Mouse (Mus musculus) embryo, embryonic 11.5 days (tissue): ENCODE results near the gene Nfib.

Experiments used
- DNase-seq: peaks from one replicate; pipeline ENCODE4 v3.0.0-alpha.2; 2012; ENCODE audit warnings: low read depth, low spot score

Nfib gene

DNA sequence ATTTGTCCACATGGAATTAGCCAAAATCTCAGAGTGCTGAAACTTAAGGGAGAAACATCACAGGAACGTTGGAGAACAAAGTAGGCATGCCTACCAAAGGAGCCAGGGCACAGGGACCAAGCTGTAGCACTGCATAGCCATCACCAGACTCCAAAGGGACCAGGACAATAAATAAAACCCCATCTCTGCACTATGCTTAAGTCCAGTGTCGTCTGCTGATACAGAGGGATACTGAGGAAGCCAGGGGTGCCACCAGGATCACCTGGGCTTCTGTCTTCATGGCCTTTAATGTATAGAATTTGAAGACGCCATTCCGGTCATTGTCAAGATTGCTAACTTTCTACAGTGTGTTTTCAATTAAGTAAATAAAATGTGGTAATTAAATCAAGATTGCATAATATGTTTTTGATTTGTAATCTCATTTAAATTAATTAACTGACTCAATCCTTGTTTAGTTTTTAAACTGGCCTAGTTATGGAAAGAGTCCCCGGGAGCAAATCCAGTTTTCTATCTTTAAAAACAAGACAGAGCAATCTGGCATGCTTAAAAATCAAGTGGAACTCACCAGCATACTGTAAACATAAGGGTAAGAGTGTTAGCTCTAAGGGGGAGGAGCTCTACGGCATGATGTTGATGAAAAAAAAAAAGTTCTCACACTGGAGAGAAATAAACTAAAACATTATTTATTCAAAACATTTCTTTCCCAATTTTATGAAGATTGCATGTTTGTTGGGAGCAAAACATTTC is 313.7 kb downstream of the Nfib start:
- DNase-seq: no peak

DNA sequence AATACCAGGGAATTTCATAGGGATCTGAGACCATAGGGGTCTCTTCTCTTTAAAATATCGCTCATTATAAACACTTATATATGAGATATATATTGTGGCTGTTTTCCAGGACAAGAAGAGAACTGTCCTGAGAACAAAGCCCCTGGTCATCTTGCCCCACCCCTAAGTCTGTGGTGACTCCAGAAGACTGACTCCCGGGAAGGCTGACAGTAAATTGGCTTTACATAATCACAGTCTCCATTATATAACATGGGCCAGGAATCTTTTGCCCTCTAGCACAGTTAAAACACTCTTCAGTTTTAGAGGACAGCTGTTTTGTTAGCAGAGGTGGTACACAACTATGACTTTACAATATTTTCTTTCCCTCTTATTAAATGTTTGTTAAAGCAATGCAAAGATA is 315.0 kb downstream of the Nfib start:
- no peak for DNase-seq

- DNase-seq: no peak
Measured at GRCm38 (mm10) chr4:82389876-82390275, 315.7 kb downstream of the Nfib start.

- DNase-seq: no peak
Measured at GRCm38 (mm10) chr4:82387620-82388019, 317.9 kb downstream of the Nfib start.

GRCm38 (mm10) chr4:82386222-82386993 is 319.1 kb downstream of the Nfib start:
- DNase-seq: no peak

DNA sequence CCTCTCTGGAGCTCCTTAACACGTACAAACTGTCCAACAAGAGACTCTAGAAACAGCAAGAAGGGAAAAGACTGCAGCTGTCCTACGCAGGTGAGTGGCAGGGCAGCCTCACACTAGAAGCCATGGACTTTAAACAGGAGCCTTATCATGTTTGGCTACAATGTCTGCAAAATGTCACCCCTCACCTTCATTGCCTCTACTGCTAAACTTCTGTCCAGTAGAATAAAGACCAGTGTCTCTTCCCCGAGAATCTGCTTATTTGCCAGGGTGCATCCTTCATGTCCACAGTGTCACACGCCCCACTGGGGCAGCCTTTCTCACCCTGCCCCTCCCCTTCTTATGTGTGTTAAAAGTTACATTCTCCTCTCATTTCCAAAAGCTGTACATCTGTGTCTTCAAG is 319.9 kb downstream of the Nfib start:
- DNase-seq: no peak

GRCm38 (mm10) chr4:82383991-82384731 is 321.4 kb downstream of the Nfib start:
- DNase-seq: no peak

DNA sequence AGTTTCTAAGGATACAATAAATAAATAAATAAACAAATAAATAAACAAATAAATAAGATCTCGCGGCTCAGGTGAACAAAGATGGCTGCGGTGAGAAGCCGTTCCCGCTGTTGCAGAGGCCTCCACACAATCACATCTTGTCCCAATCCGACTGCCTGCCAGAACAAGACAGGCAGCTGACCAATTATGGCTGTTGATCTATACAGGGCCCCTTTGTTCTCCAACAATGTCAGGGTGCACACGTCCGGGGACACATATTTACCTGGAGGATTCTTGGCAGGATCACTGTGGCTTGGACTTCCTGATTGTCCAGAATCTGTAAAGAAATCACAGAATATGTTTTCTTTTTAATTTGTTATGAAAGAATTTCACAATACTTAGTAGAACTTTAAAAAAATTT is 322.2 kb downstream of the Nfib start:
- no peak for DNase-seq

DNA sequence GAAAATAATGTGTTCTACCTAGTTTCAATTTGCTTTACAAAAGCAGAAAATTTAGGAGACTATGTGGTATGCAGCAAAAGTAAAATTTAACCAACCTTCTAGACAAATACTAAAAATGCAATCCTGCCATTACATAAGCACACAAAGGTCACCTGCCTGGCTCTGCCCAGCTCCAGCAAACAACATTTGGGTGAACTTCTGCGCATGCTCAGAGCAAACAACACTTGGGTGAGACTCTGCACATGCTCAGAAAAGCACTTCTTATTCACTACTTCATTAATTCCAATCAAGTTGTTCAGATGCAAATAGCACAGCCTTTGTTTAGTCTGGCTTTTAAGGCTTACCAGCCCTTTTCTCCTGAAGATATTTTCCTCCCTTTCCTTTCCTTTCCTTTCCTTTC is 323.8 kb downstream of the Nfib start:
- DNase-seq: no peak

- DNase-seq: no peak
Measured at GRCm38 (mm10) chr4:82380578-82380977, 325.0 kb downstream of the Nfib start.

DNA sequence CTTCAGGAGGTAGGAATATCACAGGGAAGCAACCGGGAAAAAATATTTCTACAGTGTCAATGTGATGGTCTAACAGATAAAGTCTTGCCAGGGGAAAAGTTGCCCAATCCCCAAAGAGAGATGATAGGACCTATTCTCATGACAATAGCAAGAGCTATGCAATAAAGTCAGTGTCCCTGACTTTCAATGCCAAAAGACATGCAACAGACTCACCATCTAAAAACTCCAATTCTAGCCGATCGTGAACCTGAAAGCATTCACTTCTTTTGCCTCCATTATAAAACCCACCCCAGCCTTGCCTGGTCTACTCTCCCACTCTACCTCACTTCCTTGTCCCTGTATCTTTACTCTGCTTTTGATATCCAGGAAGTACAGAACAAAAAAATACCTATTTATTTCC is 327.5 kb downstream of the Nfib start:
- DNase-seq: no peak

DNA sequence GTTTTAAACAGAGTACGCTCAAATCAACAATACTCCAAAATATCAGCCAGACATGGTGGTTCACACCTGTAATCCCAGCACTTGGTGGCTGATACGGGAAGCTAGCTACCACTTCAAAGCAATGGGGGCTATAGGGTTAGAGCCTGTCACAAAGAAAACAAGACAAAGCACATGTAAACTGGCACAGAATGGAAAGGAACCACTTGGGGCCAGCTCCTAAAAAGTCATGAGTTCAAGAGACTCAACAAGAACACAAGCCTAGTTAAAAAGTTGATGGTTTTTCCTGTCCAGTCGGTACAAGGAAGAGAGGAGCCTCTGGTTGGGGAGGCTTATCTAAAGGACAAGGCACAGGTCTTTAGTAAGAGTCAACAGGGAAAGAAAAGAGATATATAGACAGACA is 327.9 kb downstream of the Nfib start:
- no peak for DNase-seq

DNA sequence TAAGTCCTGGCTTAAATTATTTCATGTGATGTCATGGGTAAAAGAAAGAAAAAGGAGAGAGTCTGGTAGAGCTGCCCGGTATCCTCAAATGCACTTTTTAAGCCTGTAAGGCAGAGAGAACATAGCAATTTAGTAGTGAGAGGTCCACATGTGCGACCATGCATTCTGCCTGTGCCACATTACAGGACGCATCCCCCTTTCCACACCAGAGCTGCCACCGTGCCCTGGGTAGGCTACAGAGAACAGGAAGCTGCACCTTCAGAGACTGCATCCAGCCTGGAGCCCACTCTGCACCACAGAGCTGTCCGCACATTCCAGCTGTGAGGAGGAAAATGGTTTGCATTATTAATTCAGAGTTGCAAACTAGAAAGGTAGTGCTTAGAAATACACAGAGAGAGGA is 331.0 kb downstream of the Nfib start:
- DNase-seq: no peak

GRCm38 (mm10) chr4:82372217-82372616 is 333.3 kb downstream of the Nfib start:
- no peak for DNase-seq

DNA sequence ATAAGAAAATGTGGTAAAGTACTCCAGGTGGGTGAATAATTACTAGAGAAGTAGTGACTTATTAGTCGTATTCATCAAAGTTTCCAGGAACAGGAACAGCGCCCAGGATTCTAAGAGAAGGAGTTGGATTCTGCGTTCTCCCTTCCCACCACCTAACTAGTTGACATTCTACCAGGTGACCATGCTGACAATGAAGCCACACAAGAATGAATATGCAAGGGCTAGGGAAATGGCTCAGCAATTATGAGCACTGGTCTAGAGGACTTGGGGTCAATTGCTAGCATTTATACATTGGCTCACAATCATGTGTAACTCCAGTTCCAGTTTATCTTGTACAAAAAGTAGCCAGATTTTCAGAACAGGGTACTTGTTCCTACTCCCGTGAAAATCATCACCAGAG is 334.1 kb downstream of the Nfib start:
- no peak for DNase-seq

DNA sequence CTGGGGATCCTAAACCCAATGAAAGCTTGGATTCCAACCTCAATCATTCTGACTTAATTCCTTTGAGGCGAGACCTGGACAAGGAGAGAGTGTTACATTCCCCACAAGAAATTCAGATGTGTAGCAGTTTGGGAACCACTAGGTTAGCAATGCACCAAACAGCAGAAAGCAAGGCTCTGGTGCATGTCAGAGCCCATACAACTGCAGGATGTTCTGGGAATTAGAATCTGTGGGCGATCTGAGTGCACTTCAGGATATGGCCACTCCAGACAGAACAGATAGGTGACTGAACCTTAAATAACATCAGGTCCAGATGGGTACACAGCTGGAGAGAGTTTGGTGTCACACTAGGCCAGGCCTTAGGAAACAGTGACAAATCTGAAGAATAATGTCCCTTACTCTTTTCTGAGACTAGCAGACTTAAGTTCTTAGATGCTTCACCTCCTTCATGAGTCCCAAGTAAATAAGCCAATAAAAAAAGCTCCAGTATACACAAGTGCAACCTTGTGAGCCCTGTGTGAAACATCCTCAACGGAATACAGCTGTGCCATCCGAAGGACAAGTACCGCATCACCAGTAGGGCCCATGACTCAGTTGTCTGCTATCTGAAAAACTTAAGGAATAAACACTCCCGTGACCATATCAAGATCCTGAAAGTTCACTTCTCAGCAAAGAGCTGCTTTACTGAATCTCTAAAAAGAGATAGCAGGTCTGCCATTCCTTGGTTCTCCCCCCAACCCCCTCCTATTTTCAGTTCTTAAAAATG is 336.4 kb downstream of the Nfib start:
- DNase-seq: no peak

DNA sequence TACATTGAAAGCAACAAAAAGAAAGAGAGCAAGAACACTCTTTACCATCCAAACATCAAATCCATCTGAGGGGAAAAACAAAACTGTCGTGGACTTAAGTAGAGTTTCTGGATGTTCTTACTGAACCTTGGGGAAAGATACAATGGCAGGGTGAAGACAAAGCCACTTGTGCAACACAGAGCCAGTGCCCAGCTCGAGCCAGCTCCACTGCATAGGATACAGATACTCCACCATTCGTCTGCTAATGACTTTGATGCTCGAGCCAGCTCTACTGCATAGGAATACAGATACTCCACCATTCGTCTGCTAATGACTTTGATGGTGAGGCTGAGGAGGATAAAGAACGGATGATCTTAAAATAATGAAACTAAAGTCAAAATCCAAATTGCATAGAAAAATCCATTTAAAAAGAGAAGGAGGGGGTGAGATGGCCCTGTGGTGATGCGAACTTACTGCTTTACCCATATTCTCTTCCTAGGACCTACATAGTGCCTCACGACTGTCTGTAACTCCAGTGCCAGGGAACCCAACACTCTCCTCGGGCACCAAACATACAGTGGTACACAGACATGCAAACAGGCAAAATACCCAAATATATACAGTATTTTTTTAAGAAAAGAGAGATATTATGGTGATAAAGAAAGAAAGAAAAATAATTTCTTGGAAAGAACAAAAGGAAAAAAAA is 337.3 kb downstream of the Nfib start:
- no peak for DNase-seq

DNA sequence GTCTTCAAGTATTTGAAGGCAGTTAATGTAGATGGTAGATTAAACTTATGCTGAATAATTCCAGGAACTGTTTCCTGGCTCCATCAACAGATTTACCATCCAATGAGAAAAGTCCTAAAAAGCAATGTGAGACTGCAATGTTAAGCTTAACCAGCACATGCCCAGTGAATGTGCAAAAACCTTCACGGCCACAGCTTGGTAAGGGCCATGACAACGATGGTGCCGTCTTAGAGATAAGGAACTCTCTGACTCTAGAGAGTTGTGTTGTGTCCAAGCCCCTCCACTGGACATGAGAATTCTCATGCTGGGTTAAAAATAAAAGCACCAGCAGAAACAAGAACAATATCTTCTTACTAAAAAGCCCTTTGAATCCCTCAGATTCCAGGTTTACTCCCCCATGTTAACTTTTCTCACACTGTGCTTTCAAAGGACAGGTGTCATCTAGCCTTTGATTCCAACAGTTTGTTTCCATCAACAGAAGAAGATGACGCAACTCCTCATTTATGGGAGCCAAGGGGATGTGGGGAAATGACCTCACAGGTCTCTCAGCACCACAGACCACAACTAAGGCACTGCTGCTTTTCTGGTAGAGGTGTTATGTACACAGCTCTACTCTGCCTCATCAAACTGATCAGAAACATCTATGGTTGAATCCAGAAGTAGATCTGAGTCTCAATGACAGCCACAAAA is 340.7 kb downstream of the Nfib start:
- DNase-seq: no peak

GRCm38 (mm10) chr4:82363951-82364350 is 341.6 kb downstream of the Nfib start:
- no peak for DNase-seq

DNA sequence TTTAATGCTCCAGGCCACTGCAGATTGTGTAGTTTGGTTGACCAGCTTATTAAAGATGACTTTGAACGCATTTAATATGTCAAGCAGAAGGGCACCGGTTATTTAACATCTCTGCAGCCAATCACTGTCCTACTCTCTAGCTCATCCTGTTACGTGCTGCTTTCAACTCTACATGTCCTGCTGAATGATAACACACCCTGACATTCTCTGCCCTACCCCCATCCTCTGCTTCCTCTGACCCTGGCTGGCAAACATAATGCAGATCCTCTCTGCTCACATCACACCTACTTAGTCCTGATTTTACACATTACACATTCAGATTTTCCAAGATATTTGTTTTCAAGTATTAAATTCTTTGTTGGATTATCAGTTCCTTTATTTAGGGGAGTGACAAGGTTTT is 343.3 kb downstream of the Nfib start:
- DNase-seq: no peak

DNA sequence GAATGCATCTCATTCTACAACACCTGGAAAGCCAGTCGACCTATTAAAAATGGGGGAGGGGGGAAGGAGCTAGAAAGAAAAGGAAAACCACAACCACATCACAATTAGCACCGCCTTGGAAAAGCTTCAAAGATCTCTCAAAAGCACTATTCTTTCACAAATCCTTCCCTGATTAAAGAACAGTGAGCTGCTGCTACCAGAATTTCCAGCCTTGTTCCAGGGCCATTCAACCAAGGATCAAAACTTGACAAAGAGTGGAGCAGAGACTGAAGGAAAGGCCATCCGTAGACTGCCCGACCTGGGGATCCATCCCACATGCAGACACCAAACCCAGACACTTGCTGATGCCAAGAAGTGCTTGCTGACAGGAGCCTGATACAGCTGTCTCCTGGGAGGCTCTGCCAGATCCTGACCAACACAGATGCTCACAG is 345.5 kb downstream of the Nfib start:
- no peak for DNase-seq
